21 mouse cellular contexts compared by ENCODE assay signal in genomic region chr5:111898482-111898881, GRCm38 (mm10).
DNase-seq lines count a peak whose midpoint lies in the region; ATAC-seq and TF ChIP-seq lines count a peak whose summit lies in the region.
"Had no signal": no experiment of that assay in that cellular context is flagged by ENCODE, and none has a peak within 500 bp of the region (broad histone marks: within the 10 kb centered on the region; RNA-seq: fewer than 3 reads in every experiment).

No protein-coding gene starts in this region.

- peaks cover 47% of the 10 kb centered on the region for H3K4me1 ChIP-seq in forebrain, embryonic 10.5 days
- H3K4me1 ChIP-seq in forebrain, postnatal 0 days (ENCODE audit: insufficient read depth), result peaks cover 14% of the 10 kb centered on the region
- peaks cover 41% of the 10 kb centered on the region for H3K4me1 ChIP-seq in forebrain, embryonic 14.5 days (ENCODE audit: control insufficient read depth, insufficient read depth, low read length)
- H3K4me1 ChIP-seq in midbrain, embryonic 11.5 days (ENCODE audit: control insufficient read depth, insufficient read depth, low read length), result peaks cover 31% of the 10 kb centered on the region

- no peak overlapping the region for H3K4me2 ChIP-seq in forebrain, postnatal 0 days (ENCODE audit: low read depth)
- H3K4me2 ChIP-seq in forebrain, embryonic 14.5 days (ENCODE audit: low read length), result no peak overlapping the region
- no peak overlapping the region for H3K4me2 ChIP-seq in midbrain, embryonic 11.5 days
- H3K4me2 ChIP-seq: embryonic facial prominence, embryonic 13.5 days; limb, embryonic 13.5 days; lung, embryonic 15.5 days; neural tube, embryonic 12.5 days had no signal

- no peaks in the 10 kb centered on the region for H3K9me3 ChIP-seq in forebrain, embryonic 10.5 days
- H3K9me3 ChIP-seq in forebrain, postnatal 0 days (ENCODE audit: low read length), result no peaks in the 10 kb centered on the region
- no peaks in the 10 kb centered on the region for H3K9me3 ChIP-seq in forebrain, embryonic 14.5 days (replicated peaks; ENCODE audit: control insufficient read depth, low read length)
- H3K9me3 ChIP-seq in midbrain, embryonic 11.5 days (ENCODE audit: control insufficient read depth, low read length), result no peaks in the 10 kb centered on the region
- H3K9me3 ChIP-seq: embryonic facial prominence, embryonic 13.5 days; limb, embryonic 13.5 days; lung, embryonic 15.5 days; neural tube, embryonic 12.5 days had no signal

- no peak overlapping the region for H3K9ac ChIP-seq in forebrain, postnatal 0 days
- peak overlapping the region; percentile 18; the same call in 1 of the 2 replicates for H3K9ac ChIP-seq in forebrain, embryonic 14.5 days (ENCODE audit: low read length)
- peak overlapping the region; percentile 43 for H3K9ac ChIP-seq in midbrain, embryonic 11.5 days (ENCODE audit: low read length)
- H3K9ac ChIP-seq: embryonic facial prominence, embryonic 13.5 days; limb, embryonic 13.5 days; liver, embryonic 14.5 days; lung, embryonic 15.5 days had no signal

- H3K27ac ChIP-seq in forebrain, embryonic 10.5 days, result peak overlapping the region; percentile 16
- no peak overlapping the region for H3K27ac ChIP-seq in forebrain, postnatal 0 days (ENCODE audit: low read depth, low read length)
- H3K27ac ChIP-seq in forebrain, embryonic 14.5 days (ENCODE audit: low read depth, low read length), result peak overlapping the region; percentile 65
- peak overlapping the region; percentile 64 for H3K27ac ChIP-seq in midbrain, embryonic 11.5 days (ENCODE audit: low read depth, low read length)
- H3K27ac ChIP-seq: embryonic facial prominence, embryonic 13.5 days; limb, embryonic 13.5 days; liver, embryonic 14.5 days; lung, embryonic 15.5 days; macrophage; neural tube, embryonic 12.5 days; stomach, postnatal 0 days had no signal

- H3K36me3 ChIP-seq in forebrain, embryonic 10.5 days (replicated peaks), result no peaks in the 10 kb centered on the region
- no peaks in the 10 kb centered on the region for H3K36me3 ChIP-seq in forebrain, postnatal 0 days (ENCODE audit: insufficient read depth)
- no peaks in the 10 kb centered on the region for H3K36me3 ChIP-seq in forebrain, embryonic 14.5 days (ENCODE audit: control insufficient read depth, insufficient read depth, low read length)
- no peaks in the 10 kb centered on the region for H3K36me3 ChIP-seq in midbrain, embryonic 11.5 days (ENCODE audit: control insufficient read depth, insufficient read depth, low read length)
- H3K36me3 ChIP-seq: embryonic facial prominence, embryonic 13.5 days; limb, embryonic 13.5 days; lung, embryonic 15.5 days; neural tube, embryonic 12.5 days had no signal

- 78% methylated on average over 12 of the region's 12 CpGs for WGBS in forebrain, embryonic 10.5 days
- 22% methylated on average over 12 of the region's 12 CpGs for WGBS in forebrain, postnatal 0 days
- WGBS in forebrain, embryonic 14.5 days, result 26% methylated on average over 12 of the region's 12 CpGs
- WGBS in midbrain, embryonic 11.5 days, result 53% methylated on average over 12 of the region's 12 CpGs

- ATAC-seq in forebrain, postnatal 0 days, result no peak
- no peak for ATAC-seq in forebrain, embryonic 14.5 days
- ATAC-seq in midbrain, embryonic 11.5 days (ENCODE audit: low FRiP score), result peak; percentile 54; the same call in 1 of the 2 replicates
- ATAC-seq: intestine, postnatal 0 days had no signal

- peaks cover 40% of the 10 kb centered on the region for H3K27me3 ChIP-seq in forebrain, embryonic 10.5 days (ENCODE audit: poor library complexity, severe bottlenecking)
- H3K27me3 ChIP-seq in forebrain, postnatal 0 days (ENCODE audit: insufficient read depth, low read length), result no peaks in the 10 kb centered on the region
- no peaks in the 10 kb centered on the region for H3K27me3 ChIP-seq in forebrain, embryonic 14.5 days (replicated peaks; ENCODE audit: control insufficient read depth, insufficient read depth, low read length)
- no peaks in the 10 kb centered on the region for H3K27me3 ChIP-seq in midbrain, embryonic 11.5 days (ENCODE audit: control insufficient read depth, insufficient read depth, low read length)
- H3K27me3 ChIP-seq: CH12.LX; lung, embryonic 15.5 days had no signal

- no peak overlapping the region for H3K4me3 ChIP-seq in forebrain, embryonic 10.5 days
- no peak overlapping the region for H3K4me3 ChIP-seq in forebrain, postnatal 0 days (ENCODE audit: low read depth, low read length)
- no peak overlapping the region for H3K4me3 ChIP-seq in forebrain, embryonic 14.5 days (ENCODE audit: low read depth, low read length)
- no peak overlapping the region for H3K4me3 ChIP-seq in midbrain, embryonic 11.5 days (ENCODE audit: low read depth, low read length)
- H3K4me3 ChIP-seq: embryonic facial prominence, embryonic 13.5 days; limb, embryonic 13.5 days; lung, embryonic 15.5 days; neural tube, embryonic 12.5 days had no signal

- no peak for TF ChIP-seq CTCF in forebrain, postnatal 0 days (IDR thresholded peaks at IDR 0.05; ENCODE audit: low read depth)
- no peak for TF ChIP-seq CTCF in brain, embryonic 14.5 days (IDR thresholded peaks at IDR 0.05; ENCODE audit: borderline replicate concordance, extremely low read depth, insufficient read depth, insufficient read length)

- no peak for TF ChIP-seq POLR2A in brain, embryonic 14.5 days (IDR thresholded peaks at IDR 0.05; ENCODE audit: borderline replicate concordance, extremely low read depth, insufficient read depth, insufficient read length, poor library complexity, severe bottlenecking)

- DNase-seq in forebrain, embryonic 10.5 days (ENCODE audit: extremely low spot score, low spot score), result no peak
- no peak for DNase-seq in forebrain, postnatal 0 days
- DNase-seq in brain, embryonic 14.5 days (ENCODE audit: low read depth), result peak; percentile 74
- peak; percentile 52 for DNase-seq in forebrain, embryonic 14.5 days (ENCODE audit: low spot score)
- DNase-seq in midbrain, embryonic 11.5 days (ENCODE audit: low spot score, missing footprints), result no peak
- DNase-seq in spleen, postnatal 36 days (ENCODE audit: low spot score in 2 of 2), result no peak
- DNase-seq in thymus, postnatal 36 days, result no peak
- DNase-seq in kidney, adult 11 months, result no peak
- DNase-seq: adrenal gland, postnatal 14 days; cerebellum, adult 11-12 months; cerebellum, postnatal 36 days; gastrocnemius, postnatal 36 days had no signal

Comparison
In these comparisons a context has a peak if more than half of its experiments do, and no peak if none do; other contexts are left out.
1. DNase-seq: peak in brain, embryonic 14.5 days (single experiment) and forebrain, embryonic 14.5 days (single experiment); none in forebrain, embryonic 10.5 days (single experiment), forebrain, postnatal 0 days (single experiment), midbrain, embryonic 11.5 days (single experiment), spleen, postnatal 36 days (0 of 2), thymus, postnatal 36 days (0 of 2) and kidney, adult 11 months (single experiment).